Mouse (Mus musculus) bone marrow, adult 2 months (tissue): Measurements from ENCODE around the gene Copg1.

ENCODE experiments used
- CTCF ChIP-seq: fragments of 200-500 bp; IDR thresholded peaks from 2 replicates; pipeline ENCODE4 v1.5.1; 2011; ENCODE audit warnings: low read length, control low read depth; ENCODE audit not compliant: control insufficient read depth, insufficient read depth
- POLR2A ChIP-seq: fragments of 200-500 bp; IDR thresholded peaks from 2 replicates; pipeline ENCODE4 v1.6.1; 2011; ENCODE audit warnings: low read depth, mild to moderate bottlenecking, control low read depth, low read length, borderline replicate concordance; ENCODE audit not compliant: control insufficient read depth

DNA sequence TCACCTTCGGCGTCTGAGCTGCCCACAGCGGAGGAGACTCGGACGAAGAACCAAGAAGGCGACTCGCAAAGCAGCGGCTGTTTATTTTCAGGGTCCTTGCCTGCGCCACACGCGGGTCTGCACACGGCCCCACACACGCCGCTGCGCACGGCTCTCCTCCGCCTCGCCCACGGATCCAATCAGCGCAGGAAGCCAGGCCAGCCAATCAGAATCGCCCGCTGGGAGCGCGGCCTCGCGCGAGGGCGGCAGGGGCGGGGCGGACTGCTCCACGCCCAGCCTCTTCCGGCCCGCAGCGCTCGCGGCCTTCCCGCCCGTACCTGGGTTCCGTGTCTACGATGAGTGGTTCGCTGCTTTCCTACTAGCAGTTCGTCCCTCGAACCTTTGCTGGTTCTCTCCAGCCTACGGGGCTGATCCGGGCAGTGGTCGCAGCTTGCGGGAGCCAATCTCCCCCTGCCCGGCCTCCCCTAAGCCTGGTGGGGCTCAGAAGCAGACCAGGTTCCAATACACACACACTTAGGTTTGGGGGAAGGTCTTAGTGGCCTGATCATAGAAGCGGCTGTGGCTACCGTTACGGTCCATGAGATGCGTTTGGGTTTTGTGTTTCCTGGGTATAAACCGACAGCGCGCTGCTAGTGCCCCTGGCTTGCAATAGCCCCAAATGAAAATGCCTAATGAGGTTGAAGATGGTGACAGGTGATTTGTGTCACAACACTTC lies 36.6 kb upstream of the Copg1 start, which contains the start of gene Cnbp:
- TF ChIP-seq CTCF (no peak), POLR2A (peak; percentile 91)
